Mouse (Mus musculus) bone marrow, adult 2 months (tissue): ENCODE results near the gene Upf2.

Experiments used
- CTCF ChIP-seq: fragments of 200-500 bp; IDR thresholded peaks from 2 replicates; pipeline ENCODE4 v1.5.1; 2011; ENCODE audit warnings: low read length, control low read depth; ENCODE audit not compliant: control insufficient read depth, insufficient read depth
- POLR2A ChIP-seq: fragments of 200-500 bp; IDR thresholded peaks from 2 replicates; pipeline ENCODE4 v1.6.1; 2011; ENCODE audit warnings: low read depth, mild to moderate bottlenecking, control low read depth, low read length, borderline replicate concordance; ENCODE audit not compliant: control insufficient read depth

DNA sequence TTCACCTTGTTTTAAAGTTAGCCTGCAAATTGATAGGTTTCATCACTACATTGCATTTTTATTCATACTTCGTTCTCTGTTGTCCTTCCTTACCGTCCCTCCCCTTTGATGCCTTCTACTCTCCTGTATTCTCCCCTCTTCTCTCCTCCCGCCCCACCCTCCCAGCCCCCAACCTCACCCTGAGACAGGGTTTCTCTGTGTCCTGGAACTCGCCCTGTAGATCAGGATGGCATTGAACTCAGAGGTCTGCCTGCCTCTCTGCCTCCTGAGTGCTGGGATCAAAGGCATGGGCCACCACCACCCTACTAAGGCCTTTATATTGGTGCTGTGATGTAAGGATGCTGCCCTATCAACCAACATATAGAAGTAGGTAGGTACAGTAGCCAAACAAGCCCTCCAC lies 8.2 kb upstream of the Upf2 start:
- TF ChIP-seq CTCF: no peak
- TF ChIP-seq POLR2A: no peak
